Mouse (Mus musculus): ENCODE measurements at regions not wholly inside any gene's neighbourhood (a gene's known extent, or its start where the extent isn't known, plus 50 kb on each side); places are given as distances from the start of the nearest gene placed in this dataset.
A peak's percentile ranks its signal among the peaks of the same experiment; 100 is the strongest.

- no peaks in the 10 kb centered on the region for H3K27me3 ChIP-seq (replicated peaks)
- H3K27ac ChIP-seq (ENCODE audit: insufficient read depth, low read depth), result no peak overlapping the region
- H3K4me1 ChIP-seq (ENCODE audit: control insufficient read depth in 1 of 2, insufficient read depth in 2 of 2), result no peaks in the 10 kb centered on the region
- in situ Hi-C loops (cut with MboI; ENCODE audit: low pct_ligation_motif_present, low pct_unique_long_range_greater_than_20kb, low sequenced_read_pairs), result no loop called here
- dilution Hi-C loops (cut with MboI; ENCODE audit: extremely low pct_ligation_motif_present, extremely low pct_unique_long_range_greater_than_20kb, low sequenced_read_pairs), result no loop called here
- TF ChIP-seq IRF4 (IDR thresholded peaks at IDR 0.05; ENCODE audit: low read depth, low read length), result no peak
- TF ChIP-seq MAX (IDR thresholded peaks at IDR 0.05; ENCODE audit: low read length), result no peak
- TF ChIP-seq KAT2A (IDR thresholded peaks at IDR 0.05; ENCODE audit: insufficient replicate concordance, low read length), result no peak
- TF ChIP-seq ETS1 (conservative IDR thresholded peaks at IDR 0.05; ENCODE audit: low read depth, low read length), result no peak
- no peak for TF ChIP-seq MYC (IDR thresholded peaks at IDR 0.05; ENCODE audit: low read depth, low read length)
- TF ChIP-seq RAD21 (IDR thresholded peaks at IDR 0.05; ENCODE audit: low read depth, low read length), result no peak
- H3K79me2 ChIP-seq (replicated peaks; ENCODE audit: control insufficient read depth, extremely low read depth, insufficient read depth, poor library complexity, severe bottlenecking), result no peaks in the 10 kb centered on the region
- no peak overlapping the region for H3K4me2 ChIP-seq (ENCODE audit: insufficient read depth, low read depth, poor library complexity, severe bottlenecking)
- peaks cover 3% of the 10 kb centered on the region for H3K9me3 ChIP-seq (replicated peaks; ENCODE audit: low read length)
- no peak for DNase-seq (ENCODE audit: extremely low read depth)
- no peak overlapping the region for H3K4me3 ChIP-seq (replicated peaks in 1 of 3; ENCODE audit: low read depth in 2 of 3, low read length in 2 of 3, poor library complexity in 1 of 3)
- no peaks in the 10 kb centered on the region for H3K36me3 ChIP-seq (replicated peaks in 1 of 2; ENCODE audit: control insufficient read depth in 1 of 2, insufficient read depth in 1 of 2, low read length in 1 of 2)
- no peak overlapping the region for H3K9ac ChIP-seq (ENCODE audit: insufficient read depth, low read depth)
Measured at GRCm38 (mm10) chr1:57673957-57674699, 99.8 kb upstream of the Spats2l start.

- in situ Hi-C loops (cut with MboI; ENCODE audit: low pct_ligation_motif_present, low pct_unique_long_range_greater_than_20kb, low sequenced_read_pairs), result no loop called here
- no peak overlapping the region for H3K27ac ChIP-seq (ENCODE audit: insufficient read depth, low read depth)
- H3K79me2 ChIP-seq (replicated peaks; ENCODE audit: control insufficient read depth, extremely low read depth, insufficient read depth, poor library complexity, severe bottlenecking), result no peaks in the 10 kb centered on the region
- DNase-seq (ENCODE audit: extremely low read depth), result no peak
- no peaks in the 10 kb centered on the region for H3K27me3 ChIP-seq (replicated peaks)
- dilution Hi-C loops (cut with MboI; ENCODE audit: extremely low pct_ligation_motif_present, extremely low pct_unique_long_range_greater_than_20kb, low sequenced_read_pairs), result no loop called here
- TF ChIP-seq JUN (IDR thresholded peaks at IDR 0.05; ENCODE audit: insufficient read depth, low read depth, low read length), result no peak
- TF ChIP-seq BHLHE40 (IDR thresholded peaks at IDR 0.05; ENCODE audit: low read depth, low read length), result no peak
- TF ChIP-seq TBP (conservative IDR thresholded peaks at IDR 0.05; ENCODE audit: low read depth, low read length), result no peak
- TF ChIP-seq POLR2A (IDR thresholded peaks at IDR 0.05; ENCODE audit: low read depth, low read length), result no peak
- no peak for TF ChIP-seq NELFE (IDR thresholded peaks at IDR 0.05; ENCODE audit: low read depth, low read length)
- no peak for TF ChIP-seq PAX5 (IDR thresholded peaks at IDR 0.05; ENCODE audit: low read length)
- H3K9ac ChIP-seq (ENCODE audit: insufficient read depth, low read depth), result no peak overlapping the region
- no peak overlapping the region for H3K4me3 ChIP-seq (replicated peaks in 1 of 3; ENCODE audit: low read depth in 2 of 3, low read length in 2 of 3, poor library complexity in 1 of 3)
- no peak overlapping the region for H3K4me2 ChIP-seq (ENCODE audit: insufficient read depth, low read depth, poor library complexity, severe bottlenecking)
- H3K9me3 ChIP-seq (replicated peaks; ENCODE audit: low read length), result no peaks in the 10 kb centered on the region
- no peaks in the 10 kb centered on the region for H3K4me1 ChIP-seq (ENCODE audit: control insufficient read depth in 1 of 2, insufficient read depth in 2 of 2)
- no peaks in the 10 kb centered on the region for H3K36me3 ChIP-seq (replicated peaks in 1 of 2; ENCODE audit: control insufficient read depth in 1 of 2, insufficient read depth in 1 of 2, low read length in 1 of 2)
Measured at GRCm38 (mm10) chr1:57684387-57685162, 89.4 kb upstream of the Spats2l start.

GRCm38 (mm10) chr1:57689253-57689652, 84.7 kb upstream of the Spats2l start:
- Histone ChIP-seq H3K9me3 (replicated peaks; ENCODE audit: low read length) (peaks cover 3% of the 10 kb centered on the region), H3K9ac (ENCODE audit: insufficient read depth, low read depth) (no peak overlapping the region), H3K4me2 (ENCODE audit: insufficient read depth, low read depth, poor library complexity, severe bottlenecking) (no peak overlapping the region), H3K36me3 (replicated peaks in 1 of 2; ENCODE audit: control insufficient read depth in 1 of 2, insufficient read depth in 1 of 2, low read length in 1 of 2) (no peaks in the 10 kb centered on the region), H3K27ac (ENCODE audit: insufficient read depth, low read depth) (no peak overlapping the region), H3K79me2 (replicated peaks; ENCODE audit: control insufficient read depth, extremely low read depth, insufficient read depth, poor library complexity, severe bottlenecking) (no peaks in the 10 kb centered on the region), H3K4me3 (replicated peaks in 1 of 3; ENCODE audit: low read depth in 2 of 3, low read length in 2 of 3, poor library complexity in 1 of 3) (no peak overlapping the region), H3K4me1 (ENCODE audit: control insufficient read depth in 1 of 2, insufficient read depth in 2 of 2) (no peaks in the 10 kb centered on the region), H3K27me3 (replicated peaks) (no peaks in the 10 kb centered on the region)
- TF ChIP-seq MAFK (IDR thresholded peaks at IDR 0.05; ENCODE audit: insufficient replicate concordance, low read length) (peak; percentile 91), GABPA (IDR thresholded peaks at IDR 0.05; ENCODE audit: insufficient replicate concordance, low read depth, low read length) (no peak)
- no peak for DNase-seq (ENCODE audit: extremely low read depth)
- in situ Hi-C loops (cut with MboI; ENCODE audit: low pct_ligation_motif_present, low pct_unique_long_range_greater_than_20kb, low sequenced_read_pairs) (no loop called here), dilution Hi-C loops (cut with MboI; ENCODE audit: extremely low pct_ligation_motif_present, extremely low pct_unique_long_range_greater_than_20kb, low sequenced_read_pairs) (no loop called here)

All from CH12.LX (cell line).